Mouse (Mus musculus): Measurements from ENCODE around the gene Nek6.

Gene Nek6

DNA sequence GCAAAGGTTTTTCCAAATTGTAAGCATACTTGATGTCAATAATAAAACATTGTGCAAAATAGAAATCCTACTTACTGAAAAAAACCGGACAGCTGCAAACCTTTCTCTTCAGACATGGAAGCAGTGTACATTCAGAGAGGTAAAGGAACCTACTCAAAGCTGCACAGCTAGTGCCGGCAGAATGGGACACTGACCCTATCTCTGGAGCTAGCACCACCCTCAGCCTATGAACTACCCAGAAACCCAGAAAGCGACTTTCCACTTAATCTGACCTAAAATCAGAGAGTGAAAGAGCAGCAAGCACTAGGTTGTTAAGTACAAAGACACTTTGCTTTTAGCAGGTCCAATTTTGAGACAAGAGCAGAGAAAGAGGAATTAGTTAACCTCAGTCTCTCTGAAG lies 112.0 kb downstream of the Nek6 start:
- no peak for DNase-seq (ENCODE audit: low spot score)

DNA sequence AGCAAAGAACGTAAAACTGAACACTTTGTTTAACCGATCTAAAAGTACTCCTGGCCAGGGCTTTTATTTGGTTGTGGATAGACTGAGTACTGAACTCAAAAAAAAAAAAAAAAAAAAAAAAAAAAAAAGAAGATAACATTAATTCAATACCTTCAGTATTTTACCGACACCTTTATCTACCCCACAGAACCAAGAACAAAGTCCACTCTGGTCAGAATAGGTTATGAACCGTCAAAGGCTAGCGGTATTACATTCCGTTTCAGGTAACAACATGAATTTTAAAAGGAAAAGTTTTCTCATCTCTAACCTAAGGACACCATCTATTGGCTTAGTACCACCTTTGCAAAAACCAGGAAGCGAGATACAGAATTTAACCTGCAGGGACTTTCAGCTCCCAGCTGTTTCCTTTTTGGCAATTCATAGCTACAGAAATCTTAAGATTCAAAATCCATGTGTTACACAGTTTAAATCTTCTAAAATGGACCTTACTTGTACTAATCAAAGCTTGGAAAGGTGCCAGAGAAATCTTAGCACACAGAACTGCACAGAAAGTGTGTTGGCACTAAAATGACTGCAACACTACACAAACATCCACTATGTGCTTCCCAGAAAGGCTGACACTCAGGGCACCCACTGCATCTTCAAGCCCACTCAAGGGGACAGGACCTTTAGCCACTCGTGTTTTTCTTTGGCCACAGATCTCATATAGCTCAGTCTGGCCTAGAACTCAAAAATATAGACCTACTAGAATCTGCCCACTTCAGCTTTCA lies 112.6 kb downstream of the Nek6 start:
- DNase-seq (ENCODE audit: low spot score) = no peak

DNA sequence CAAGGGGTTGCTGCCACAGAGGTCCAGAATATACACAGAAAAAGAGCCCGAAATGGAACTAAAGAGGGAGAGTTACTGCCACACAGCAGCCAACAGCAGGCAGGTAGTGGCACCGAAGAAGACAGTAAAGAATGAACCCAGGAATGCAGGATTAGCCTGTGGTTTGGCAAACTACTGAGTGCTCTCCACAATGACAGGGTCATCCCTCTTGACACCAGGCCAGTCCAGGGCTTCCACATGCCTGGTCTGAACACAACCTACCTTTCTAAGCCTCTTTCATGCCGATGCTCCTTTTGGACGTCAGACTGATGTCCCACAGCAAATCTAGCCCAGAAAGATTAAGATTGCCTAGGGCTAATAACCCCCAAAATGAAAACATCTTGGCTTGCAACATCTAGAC lies 117.4 kb downstream of the Nek6 start:
- no peak for DNase-seq (ENCODE audit: low spot score)

DNA sequence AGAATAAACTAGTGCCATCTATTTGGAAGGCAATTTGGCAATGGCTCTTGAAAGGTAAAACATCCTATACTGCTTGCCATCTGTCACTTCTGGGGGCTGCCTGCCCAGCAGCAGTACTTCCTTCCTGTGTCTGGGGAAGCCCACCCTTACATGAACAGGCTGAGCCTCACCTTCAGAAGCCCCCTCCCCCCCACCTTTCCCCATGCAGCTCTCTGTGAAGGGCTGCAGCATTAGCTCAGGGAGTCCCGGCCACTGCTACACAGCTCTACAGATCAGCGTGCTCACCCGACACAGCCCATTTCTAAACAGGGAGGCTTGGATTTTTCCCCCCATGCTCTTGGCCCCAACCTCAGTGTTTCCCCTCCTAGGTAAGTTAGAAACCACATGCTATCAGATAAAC lies 118.0 kb downstream of the Nek6 start:
- no peak for DNase-seq (ENCODE audit: low spot score)

GRCm38 (mm10) chr2:38630574-38630973 lies 119.1 kb downstream of the Nek6 start:
- no peak for DNase-seq (ENCODE audit: low spot score)

- DNase-seq (ENCODE audit: low spot score) = no peak
These were observed 126.3 kb downstream of the Nek6 start for GRCm38 (mm10) chr2:38637716-38638267.

- no peak for DNase-seq (ENCODE audit: low spot score)
These were observed 130.3 kb downstream of the Nek6 start for GRCm38 (mm10) chr2:38641761-38642160.

DNA sequence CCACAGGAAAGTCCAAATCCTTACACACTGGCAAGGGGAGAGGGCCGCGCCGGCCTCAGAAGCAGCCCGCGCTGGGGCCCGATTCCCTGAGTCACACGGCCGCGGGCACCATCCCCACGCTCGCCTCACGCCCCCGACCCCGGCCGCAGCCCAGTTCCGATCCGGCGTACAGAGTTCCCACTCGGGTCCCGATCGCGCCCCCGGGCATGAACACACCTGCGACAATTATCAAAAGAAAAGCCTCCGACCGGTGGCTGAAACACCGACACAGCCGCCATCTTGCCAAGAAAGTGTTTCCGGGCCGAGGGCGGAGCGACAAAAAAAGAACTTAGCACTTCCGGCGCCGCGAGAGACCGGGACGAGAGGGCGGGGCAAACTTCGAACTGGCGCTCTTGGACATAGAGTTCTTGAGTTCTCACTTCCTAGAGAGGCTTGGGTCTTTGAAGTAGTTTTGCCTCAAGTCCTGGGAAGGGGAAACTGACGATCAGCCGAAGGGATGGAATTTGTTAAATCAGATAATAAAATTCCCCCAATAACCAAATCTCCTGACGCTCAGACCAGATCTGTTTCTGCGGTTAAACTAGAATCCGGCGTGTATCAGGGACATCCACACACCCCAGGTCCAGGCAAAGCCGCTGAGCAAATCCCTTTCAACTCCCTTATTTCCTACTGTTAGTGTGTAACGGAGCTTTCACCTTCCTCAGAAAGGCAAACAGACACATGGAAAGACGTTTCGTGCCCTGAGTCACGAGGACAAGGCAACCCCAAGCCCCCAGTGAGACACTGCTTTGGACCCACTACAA lies 132.4 kb downstream of the Nek6 start, which contains the start of gene Psmb7:
Gene Psmb7, minus strand, starts transcription at position 463 of the 803 bp plus-strand sequence.
- peak; percentile 47 for DNase-seq (ENCODE audit: low spot score)
